Mouse (Mus musculus) kidney, postnatal 4 days (tissue): ENCODE data around the gene Dync2li1.

Source experiments
- DNase-seq, 2 experiments: peaks; one replicate each; pipeline ENCODE4 v3.0.0; 2021; ENCODE audit warnings: mixed read lengths in 2 of 2

The Dync2li1 gene

GRCm38 (mm10) chr17:84646477-84646876 lies 20.2 kb downstream of the Dync2li1 start:
- no peak for DNase-seq

GRCm38 (mm10) chr17:84647630-84648029 lies 21.3 kb downstream of the Dync2li1 start:
- DNase-seq, result no peak

- no peak for DNase-seq
Measured at GRCm38 (mm10) chr17:84650302-84651017, 24.2 kb downstream of the Dync2li1 start.

GRCm38 (mm10) chr17:84653544-84653943 lies 27.2 kb downstream of the Dync2li1 start:
- DNase-seq, result no peak

- DNase-seq, result no peak
Measured at GRCm38 (mm10) chr17:84656205-84656604, 29.9 kb downstream of the Dync2li1 start.

- DNase-seq, result no peak
Measured at GRCm38 (mm10) chr17:84656653-84657421, 30.5 kb downstream of the Dync2li1 start.

GRCm38 (mm10) chr17:84657422-84657732 lies 31.1 kb downstream of the Dync2li1 start:
- DNase-seq, result no peak

GRCm38 (mm10) chr17:84657782-84658181 lies 31.5 kb downstream of the Dync2li1 start:
- DNase-seq, result peak in 1 of 2 experiments; percentile 44

GRCm38 (mm10) chr17:84658195-84658594 lies 31.9 kb downstream of the Dync2li1 start:
- DNase-seq, result no peak

- DNase-seq, result no peak
Measured at GRCm38 (mm10) chr17:84658951-84659350, 32.7 kb downstream of the Dync2li1 start.

GRCm38 (mm10) chr17:84665053-84665452 lies 38.8 kb downstream of the Dync2li1 start:
- no peak for DNase-seq

- DNase-seq, result peak in 1 of 2 experiments; percentile 51
Measured at GRCm38 (mm10) chr17:84665691-84666090, 39.4 kb downstream of the Dync2li1 start.

GRCm38 (mm10) chr17:84667848-84668247 lies 41.6 kb downstream of the Dync2li1 start:
- no peak for DNase-seq

- no peak for DNase-seq
Measured at GRCm38 (mm10) chr17:84672376-84673369, 46.4 kb downstream of the Dync2li1 start.

- DNase-seq, result no peak
Measured at GRCm38 (mm10) chr17:84674048-84674447, 47.8 kb downstream of the Dync2li1 start.

GRCm38 (mm10) chr17:84675204-84675603 lies 48.9 kb downstream of the Dync2li1 start:
- no peak for DNase-seq

GRCm38 (mm10) chr17:84675951-84676366 lies 49.7 kb downstream of the Dync2li1 start, which contains the start of gene Abcg8:
Abcg8 (plus strand) TSS chr17:84676302.
- DNase-seq, result peak; percentile 65 to 76

GRCm38 (mm10) chr17:84677595-84677994 lies 51.3 kb downstream of the Dync2li1 start:
- no peak for DNase-seq

- DNase-seq, result no peak
Measured at GRCm38 (mm10) chr17:84681670-84682069, 55.4 kb downstream of the Dync2li1 start.

- DNase-seq, result no peak
Measured at GRCm38 (mm10) chr17:84682734-84683717, 56.7 kb downstream of the Dync2li1 start, which contains the start of gene Abcg5. Abcg5 (minus strand) TSS chr17:84683011.

- peak in 1 of 2 experiments; percentile 32 for DNase-seq
Measured at GRCm38 (mm10) chr17:84684284-84684683, 58.0 kb downstream of the Dync2li1 start.
